Mouse (Mus musculus) stomach, postnatal 0 days (tissue): Measurements from ENCODE around the gene Ppara. TPM values are rescaled to one million over a fixed set of nuclear protein-coding genes. Genes with fewer than 3 reads are reported as not detected.

Experiments
- ATAC-seq: fragments of 200-750 bp; cut with Nextera tagmentation; 2 replicates; pipeline ENCODE4 v1.8.0; 2017; ENCODE audit not compliant: low FRiP score, low TSS enrichment
- DNase-seq: peaks from one replicate; pipeline ENCODE4 v3.0.0-alpha.2; 2016; ENCODE audit warnings: low spot score
- H3K27ac ChIP-seq: fragments of 300-500 bp; sonication (generic); replicated peaks from 2 replicates; pipeline ENCODE4 v1.5.1; 2014; ENCODE audit warnings: mild to moderate bottlenecking, control low read depth
- H3K27me3 ChIP-seq: fragments of 300-500 bp; sonication (generic); 2 replicates; pipeline ENCODE4 v1.6.1; 2014; ENCODE audit warnings: low read length; ENCODE audit not compliant: control insufficient read depth, insufficient read depth
- H3K36me3 ChIP-seq: fragments of 300-500 bp; sonication (generic); 2 replicates; pipeline ENCODE4 v1.6.1; 2014; ENCODE audit warnings: low read length, mixed read lengths; ENCODE audit not compliant: control insufficient read depth, insufficient read depth
- H3K4me1 ChIP-seq: fragments of 300-500 bp; sonication (generic); replicated peaks from 2 replicates; pipeline ENCODE4 v1.6.1; 2014; ENCODE audit warnings: antibody characterized with exemption; ENCODE audit not compliant: control insufficient read depth, insufficient read depth
- H3K4me2 ChIP-seq: fragments of 300-500 bp; sonication (generic); replicated peaks from 2 replicates; pipeline ENCODE4 v1.6.1; 2014; ENCODE audit warnings: low read depth, mild to moderate bottlenecking, control low read depth, moderate library complexity
- H3K4me3 ChIP-seq: fragments of 300-500 bp; sonication (generic); 2 replicates; pipeline ENCODE4 v1.5.1; 2014; ENCODE audit warnings: low read depth, low read length, control low read depth
- H3K9ac ChIP-seq: fragments of 300-500 bp; sonication (generic); 2 replicates; pipeline ENCODE4 v1.6.1; 2014; ENCODE audit warnings: mild to moderate bottlenecking, low read length, control low read depth, mixed read lengths
- H3K9me3 ChIP-seq: fragments of 300-500 bp; sonication (generic); 2 replicates; pipeline ENCODE4 v1.6.1; 2016; ENCODE audit warnings: low read length; ENCODE audit not compliant: control insufficient read depth
- CTCF ChIP-seq: IDR thresholded peaks from 2 replicates; pipeline ENCODE4 v1.5.1; 2016; ENCODE audit warnings: antibody characterized with exemption, low read depth, mild to moderate bottlenecking, moderate library complexity
- EP300 ChIP-seq: optimal IDR thresholded peaks from 2 replicates; pipeline ENCODE3; 2016; ENCODE audit warnings: antibody characterized with exemption
- WGBS: fragments of 180-500 bp; shearing (Covaris S2); extraction: QIAGEN DNeasy Blood & Tissue Kit; methylation state at CpG from one replicate; pipeline ENCODE4 v1.1.7; 2014; 5-methylcytosine and 5-hydroxymethylcytosine counted together
- polyA plus RNA-seq: library from polyadenylated mRNA; unstranded; fragments of >200 nt; fragmentation: Nextera tagmentation; extraction: Ambion mirVana; gene quantifications from 2 replicates; pipeline ENCODE4 v1.2.1, GENCODE M21; 2015

Ppara gene
- polyA plus RNA-seq, 1 experiment from 2014 or later: 16.8 TPM

DNA sequence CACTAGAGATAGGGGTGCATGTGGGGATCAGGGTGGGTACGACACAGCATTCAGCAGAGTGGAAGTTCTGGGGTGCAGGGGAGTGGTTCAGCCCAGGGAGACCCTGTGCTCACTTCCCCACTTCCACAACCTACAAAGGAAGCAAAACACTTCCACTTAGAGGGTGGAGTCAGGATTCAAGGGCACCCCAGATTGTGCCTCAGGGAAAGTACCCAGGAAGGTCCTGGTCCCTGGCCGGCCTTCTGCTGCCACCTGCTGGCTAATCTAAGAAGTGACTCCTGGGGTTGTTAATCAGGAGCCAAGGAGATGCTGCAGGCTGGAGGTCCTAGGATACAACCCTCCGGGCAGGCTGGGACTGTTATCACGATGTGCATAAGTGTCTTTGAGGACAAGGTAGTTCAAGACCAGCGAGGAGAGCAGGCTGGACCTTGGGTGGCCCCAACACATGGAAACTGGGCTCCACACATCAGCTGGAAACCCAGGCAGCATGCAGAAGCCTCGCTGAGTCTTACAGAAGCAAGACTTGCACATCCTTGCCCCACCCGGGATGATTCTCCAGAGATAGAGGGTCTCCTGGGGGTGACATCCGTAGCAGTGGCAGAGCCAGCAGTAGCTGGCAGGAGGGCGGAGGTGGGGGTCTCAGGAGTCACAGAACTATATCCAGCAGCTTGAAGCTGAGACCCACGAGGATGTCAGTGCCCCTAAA is 25.4 kb upstream of the Ppara start:
- DNase-seq (peak; percentile 88), ATAC-seq (peak; percentile 54)
- Histone ChIP-seq H3K9me3 (no peaks in the 10 kb centered on the region), H3K27me3 (no peaks in the 10 kb centered on the region), H3K4me3 (no peak overlapping the region), H3K27ac (no peak overlapping the region; the same call in 1 of the 2 replicates), H3K4me1 (no peaks in the 10 kb centered on the region), H3K9ac (no peak overlapping the region), H3K36me3 (peaks cover 13% of the 10 kb centered on the region), H3K4me2 (no peak overlapping the region)
- TF ChIP-seq CTCF (peak; percentile 97), EP300 (no peak)
- WGBS: 37% methylated on average over 10 of the region's 10 CpGs

DNA sequence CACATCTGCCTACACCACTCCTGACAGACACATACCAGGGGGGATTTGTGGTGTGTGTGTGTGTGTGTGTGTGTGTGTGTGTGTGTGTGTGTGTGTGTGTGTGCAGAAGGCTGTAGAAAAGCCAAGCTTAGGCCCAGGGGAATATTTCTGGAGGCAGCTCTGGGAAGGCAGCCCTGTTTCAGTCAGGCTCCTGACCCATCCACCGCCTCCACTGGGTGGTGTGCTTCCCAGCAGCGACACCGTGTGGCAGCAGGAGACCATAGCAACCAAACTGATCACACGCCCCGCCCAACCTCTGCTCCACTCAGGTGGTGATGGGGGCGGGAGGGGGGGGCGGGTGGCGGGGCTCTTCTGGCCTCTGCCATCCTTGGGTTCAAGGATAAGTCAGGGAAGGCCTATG is 24.6 kb upstream of the Ppara start:
- TF ChIP-seq EP300 (no peak), CTCF (peak; percentile 86)
- Histone ChIP-seq H3K9ac (no peak overlapping the region), H3K27me3 (no peaks in the 10 kb centered on the region), H3K4me3 (no peak overlapping the region), H3K27ac (no peak overlapping the region; the same call in 1 of the 2 replicates), H3K9me3 (no peaks in the 10 kb centered on the region), H3K4me1 (no peaks in the 10 kb centered on the region), H3K4me2 (no peak overlapping the region), H3K36me3 (peaks cover 8% of the 10 kb centered on the region; the same call in 1 of the 2 replicates)
- 0% methylated on average over 8 of the region's 8 CpGs for WGBS
- DNase-seq: peak; percentile 85
- peak; percentile 45 for ATAC-seq

DNA sequence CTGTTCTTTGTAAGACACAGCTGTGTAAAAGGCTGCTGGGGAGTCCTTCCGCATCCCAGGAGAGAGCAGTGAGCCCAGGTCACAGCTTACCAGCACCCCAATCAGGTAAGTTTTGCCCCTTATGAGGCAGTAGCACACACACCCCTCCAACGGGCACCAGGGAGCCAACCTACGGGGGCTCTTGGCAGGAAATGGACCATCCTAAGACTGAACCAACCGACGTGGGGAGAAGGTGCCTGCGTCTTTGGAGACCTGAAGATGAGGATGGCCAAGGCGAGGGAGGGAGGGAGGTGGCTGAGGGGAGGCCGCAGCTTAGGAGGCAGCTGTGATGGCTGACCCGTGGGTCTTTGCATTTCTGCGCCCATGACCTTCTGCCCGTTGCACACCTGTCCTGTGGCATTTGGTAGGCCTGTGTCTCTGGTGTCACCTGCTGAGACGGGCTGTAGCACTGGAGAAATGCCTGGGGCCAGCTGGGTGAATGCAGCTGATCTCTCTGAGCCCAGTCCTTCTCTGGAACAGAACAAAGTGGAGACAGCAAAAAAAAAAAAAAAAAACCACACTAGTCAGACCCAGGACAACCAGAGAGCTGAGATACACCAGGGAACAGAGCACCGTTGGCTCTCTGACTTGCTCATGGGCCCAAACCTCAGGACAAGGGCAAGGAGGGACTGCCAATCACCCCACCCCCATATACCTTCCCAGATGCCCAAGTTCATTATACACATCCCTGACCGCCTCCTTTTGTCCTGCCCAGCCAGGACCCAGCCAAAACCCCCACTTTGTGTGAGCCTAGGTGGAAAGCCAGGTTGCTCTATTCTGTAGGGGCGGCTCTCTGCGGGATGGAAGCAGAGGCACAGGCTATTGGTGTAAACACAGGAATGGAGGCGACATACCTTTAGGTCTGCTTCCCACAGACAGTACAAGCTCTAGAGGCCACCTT is 23.9 kb upstream of the Ppara start:
- ATAC-seq (no peak), DNase-seq (no peak)
- Histone ChIP-seq H3K4me2 (no peak overlapping the region), H3K4me3 (no peak overlapping the region), H3K4me1 (no peaks in the 10 kb centered on the region), H3K27ac (no peak overlapping the region), H3K9ac (no peak overlapping the region), H3K36me3 (peaks cover 6% of the 10 kb centered on the region; the same call in 1 of the 2 replicates), H3K9me3 (no peaks in the 10 kb centered on the region), H3K27me3 (no peaks in the 10 kb centered on the region)
- 71% methylated on average over 17 of the region's 17 CpGs for WGBS
- no peak for TF ChIP-seq CTCF
- TF ChIP-seq EP300: no peak

DNA sequence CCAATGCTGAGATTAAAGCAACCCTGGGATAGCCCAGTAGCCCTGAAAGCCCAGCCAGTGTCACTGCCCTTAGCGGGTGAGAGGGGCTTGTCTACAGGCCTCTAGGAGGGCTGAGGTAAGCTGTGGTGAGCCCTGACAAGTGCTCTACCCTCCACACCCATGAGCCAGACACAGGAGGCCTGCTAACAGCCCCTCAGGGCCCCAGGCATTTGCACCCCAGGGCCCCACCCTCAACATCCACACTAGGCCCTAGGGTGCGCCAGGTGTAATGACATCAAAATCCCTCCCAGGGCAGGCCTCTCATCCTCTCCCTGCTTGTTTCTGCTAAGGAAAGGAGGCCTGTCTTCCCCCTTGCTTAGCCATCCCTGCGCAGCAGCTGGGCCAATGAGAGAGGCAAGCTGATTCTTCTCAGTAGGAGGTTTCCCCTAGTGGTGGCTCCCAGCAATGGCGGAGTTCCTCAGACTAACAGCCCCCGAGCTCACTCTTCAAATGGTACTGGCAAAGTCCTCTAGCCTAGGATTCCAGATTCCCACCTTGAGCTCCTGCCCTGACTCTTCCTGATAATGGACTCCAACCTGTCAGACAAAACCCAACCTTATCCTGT is 22.1 kb upstream of the Ppara start:
- Histone ChIP-seq H3K36me3 (no peaks in the 10 kb centered on the region), H3K9ac (no peak overlapping the region), H3K4me3 (no peak overlapping the region), H3K27me3 (no peaks in the 10 kb centered on the region), H3K27ac (no peak overlapping the region), H3K9me3 (no peaks in the 10 kb centered on the region), H3K4me2 (no peak overlapping the region), H3K4me1 (no peaks in the 10 kb centered on the region)
- DNase-seq: peak; percentile 63
- no peak for ATAC-seq
- peak; percentile 80 for TF ChIP-seq CTCF
- TF ChIP-seq EP300: no peak
- WGBS: 45% methylated on average over 5 of the region's 5 CpGs

DNA sequence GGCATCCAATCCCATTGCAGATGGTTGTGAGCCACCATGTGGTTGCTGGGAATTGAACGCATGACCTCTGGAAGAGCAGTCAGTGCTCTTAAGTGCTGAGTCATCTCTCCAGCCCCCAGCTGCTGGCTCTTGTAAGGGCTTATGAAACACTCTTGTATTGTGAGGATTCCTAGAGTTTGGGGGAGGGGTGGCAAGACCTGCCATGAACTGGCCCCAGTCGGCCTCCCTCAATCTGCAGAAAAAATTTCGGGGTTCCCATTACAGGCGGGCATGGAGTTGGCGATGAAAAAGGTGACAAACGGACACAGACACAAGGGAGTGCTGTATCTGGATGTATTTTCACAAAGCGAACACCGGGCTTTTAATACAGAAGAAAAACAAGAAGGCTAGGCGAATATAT is 21.4 kb upstream of the Ppara start:
- 90% methylated on average over 9 of the region's 9 CpGs for WGBS
- Histone ChIP-seq H3K4me3 (no peak overlapping the region), H3K27ac (no peak overlapping the region), H3K4me2 (no peak overlapping the region), H3K9ac (no peak overlapping the region), H3K9me3 (no peaks in the 10 kb centered on the region), H3K27me3 (no peaks in the 10 kb centered on the region), H3K36me3 (no peaks in the 10 kb centered on the region), H3K4me1 (no peaks in the 10 kb centered on the region)
- DNase-seq: no peak
- no peak for ATAC-seq
- no peak for TF ChIP-seq CTCF
- TF ChIP-seq EP300: no peak
